Mouse (Mus musculus): Measurements from ENCODE around the gene Kcnmb4.

GRCm38 (mm10) chr10:116476559-116476958, 2.9 kb upstream of the Kcnmb4 start:
- TF ChIP-seq POLR2A (IDR thresholded peaks at IDR 0.05; ENCODE audit: low read depth, low read length) (no peak), CTCF (IDR thresholded peaks at IDR 0.05; ENCODE audit: borderline replicate concordance, insufficient read depth, low read length) (no peak)
